In the genomic region with DNA sequence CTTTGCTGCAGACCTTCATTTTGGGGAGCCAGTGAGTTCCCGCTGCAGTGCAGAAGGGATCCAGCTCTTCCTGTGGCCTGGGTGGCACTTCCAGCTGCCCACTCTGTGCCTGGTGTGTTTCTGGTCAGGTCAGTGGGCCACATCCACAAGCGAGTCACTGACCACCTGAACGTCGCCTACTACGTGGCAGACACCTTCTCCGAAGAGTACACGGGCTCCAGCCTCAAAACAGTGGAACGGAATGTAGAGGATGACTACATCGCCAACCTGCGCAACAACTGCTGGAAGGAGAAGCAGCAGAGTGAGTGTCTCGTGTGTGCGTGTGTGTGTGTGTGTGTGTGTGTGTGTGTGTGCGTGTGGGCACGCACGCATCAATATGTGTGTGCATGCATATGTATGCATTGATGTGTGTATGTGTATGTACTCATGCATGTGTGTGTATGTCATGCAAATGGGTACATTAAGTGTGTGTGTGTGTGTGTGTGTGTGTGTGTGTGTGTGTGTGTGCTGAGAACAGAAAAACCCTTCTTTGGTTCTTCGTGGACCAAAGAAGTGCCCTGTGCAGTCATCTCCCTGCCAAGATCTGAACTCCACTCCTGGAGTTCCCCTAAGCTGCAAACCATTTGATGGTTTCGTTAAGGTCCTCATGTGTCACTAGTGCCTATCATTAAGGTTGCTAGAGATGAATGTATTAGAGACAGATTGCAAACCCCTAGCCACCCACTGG, we compare ENCODE assay signal across 9 mouse cellular contexts. TPM values are rescaled to one million over a fixed set of nuclear protein-coding genes. Genes with fewer than 3 reads are reported as not detected.
DNase-seq lines count a peak whose midpoint lies in the region; ATAC-seq and TF ChIP-seq lines count a peak whose summit lies in the region.
"Had no signal": no experiment of that assay in that cellular context is flagged by ENCODE, and none has a peak within 500 bp of the region (broad histone marks: within the 10 kb centered on the region; RNA-seq: fewer than 3 reads in every experiment).

No protein-coding gene starts in this region.

- H3K27ac ChIP-seq in forebrain, embryonic 13.5 days = peak overlapping the region; percentile 100
- H3K27ac ChIP-seq in forebrain, embryonic 14.5 days (ENCODE audit: low read depth, low read length) = no peak overlapping the region
- H3K27ac ChIP-seq in midbrain, embryonic 10.5 days (replicated peaks) = peak overlapping the region; percentile 92
- no peak overlapping the region for H3K27ac ChIP-seq in midbrain, postnatal 0 days (ENCODE audit: low read depth, low read length)
- H3K27ac ChIP-seq in hindbrain, embryonic 12.5 days = 0 out of 2 replicates have a peak overlapping the region, but pooled peaks have one; percentile 99
- H3K27ac ChIP-seq in midbrain, embryonic 15.5 days = peak overlapping the region; percentile 97; the same call in 1 of the 2 replicates

- peaks cover 52% of the 10 kb centered on the region for H3K36me3 ChIP-seq in forebrain, embryonic 13.5 days (ENCODE audit: poor library complexity, severe bottlenecking)
- peaks cover 49% of the 10 kb centered on the region for H3K36me3 ChIP-seq in forebrain, embryonic 14.5 days (ENCODE audit: control insufficient read depth, insufficient read depth, low read length)
- H3K36me3 ChIP-seq in midbrain, embryonic 10.5 days = peaks cover 73% of the 10 kb centered on the region
- peaks cover 38% of the 10 kb centered on the region for H3K36me3 ChIP-seq in midbrain, postnatal 0 days (ENCODE audit: insufficient read depth, low read length)
- H3K36me3 ChIP-seq in hindbrain, embryonic 12.5 days = peaks cover 45% of the 10 kb centered on the region
- H3K36me3 ChIP-seq in midbrain, embryonic 15.5 days (replicated peaks) = peaks cover 16% of the 10 kb centered on the region

- no peaks in the 10 kb centered on the region for H3K27me3 ChIP-seq in forebrain, embryonic 13.5 days
- H3K27me3 ChIP-seq in forebrain, embryonic 14.5 days (replicated peaks; ENCODE audit: control insufficient read depth, insufficient read depth, low read length) = no peaks in the 10 kb centered on the region
- no peaks in the 10 kb centered on the region for H3K27me3 ChIP-seq in midbrain, embryonic 10.5 days (ENCODE audit: low read depth, poor library complexity, severe bottlenecking)
- H3K27me3 ChIP-seq in midbrain, postnatal 0 days (ENCODE audit: insufficient read depth, low read length) = no peaks in the 10 kb centered on the region
- H3K27me3 ChIP-seq in hindbrain, embryonic 12.5 days = no peaks in the 10 kb centered on the region
- H3K27me3 ChIP-seq in midbrain, embryonic 15.5 days (replicated peaks) = no peaks in the 10 kb centered on the region

- whole genome bisulfite sequencing in forebrain, embryonic 13.5 days = 92% methylated on average over 17 of the region's 17 CpGs
- 93% methylated on average over 17 of the region's 17 CpGs for WGBS in forebrain, embryonic 14.5 days
- 93% methylated on average over 17 of the region's 17 CpGs for WGBS in midbrain, embryonic 10.5 days
- 94% methylated on average over 17 of the region's 17 CpGs for WGBS in midbrain, postnatal 0 days
- WGBS in hindbrain, embryonic 12.5 days = 94% methylated on average over 17 of the region's 17 CpGs
- 94% methylated on average over 17 of the region's 17 CpGs for WGBS in midbrain, embryonic 15.5 days

- no peak for ATAC-seq in forebrain, embryonic 13.5 days
- ATAC-seq in forebrain, embryonic 14.5 days = no peak
- ATAC-seq in midbrain, postnatal 0 days (ENCODE audit: low FRiP score) = no peak
- ATAC-seq in hindbrain, embryonic 12.5 days (ENCODE audit: low FRiP score) = no peak
- no peak for ATAC-seq in midbrain, embryonic 15.5 days (replicated peaks)
- no peak for ATAC-seq in cerebellum, adult (ENCODE audit: insufficient number of reproducible peaks, low FRiP score, low TSS enrichment)

- H3K9me3 ChIP-seq in forebrain, embryonic 13.5 days (replicated peaks) = no peaks in the 10 kb centered on the region
- H3K9me3 ChIP-seq in forebrain, embryonic 14.5 days (replicated peaks; ENCODE audit: control insufficient read depth, low read length) = no peaks in the 10 kb centered on the region
- no peaks in the 10 kb centered on the region for H3K9me3 ChIP-seq in midbrain, embryonic 10.5 days (replicated peaks)
- H3K9me3 ChIP-seq in midbrain, postnatal 0 days (ENCODE audit: low read length) = no peaks in the 10 kb centered on the region
- no peaks in the 10 kb centered on the region for H3K9me3 ChIP-seq in hindbrain, embryonic 12.5 days (replicated peaks)
- H3K9me3 ChIP-seq in midbrain, embryonic 15.5 days = no peaks in the 10 kb centered on the region

- H3K9ac ChIP-seq in forebrain, embryonic 13.5 days = peak overlapping the region; percentile 45; the same call in 1 of the 2 replicates
- H3K9ac ChIP-seq in forebrain, embryonic 14.5 days (ENCODE audit: low read length) = no peak overlapping the region
- H3K9ac ChIP-seq in midbrain, postnatal 0 days (replicated peaks; ENCODE audit: low read length, poor library complexity, severe bottlenecking) = no peak overlapping the region
- H3K9ac ChIP-seq in hindbrain, embryonic 12.5 days = no peak overlapping the region
- no peak overlapping the region for H3K9ac ChIP-seq in midbrain, embryonic 15.5 days

- H3K4me1 ChIP-seq in forebrain, embryonic 13.5 days = peaks cover 60% of the 10 kb centered on the region
- peaks cover 42% of the 10 kb centered on the region for H3K4me1 ChIP-seq in forebrain, embryonic 14.5 days (ENCODE audit: control insufficient read depth, insufficient read depth, low read length)
- H3K4me1 ChIP-seq in midbrain, embryonic 10.5 days = peaks cover 65% of the 10 kb centered on the region
- H3K4me1 ChIP-seq in midbrain, postnatal 0 days (ENCODE audit: insufficient read depth, low read length) = peaks cover 36% of the 10 kb centered on the region
- H3K4me1 ChIP-seq in hindbrain, embryonic 12.5 days = peaks cover 59% of the 10 kb centered on the region
- peaks cover 54% of the 10 kb centered on the region for H3K4me1 ChIP-seq in midbrain, embryonic 15.5 days

- H3K4me2 ChIP-seq in forebrain, embryonic 13.5 days = no peak overlapping the region
- H3K4me2 ChIP-seq in forebrain, embryonic 14.5 days (ENCODE audit: low read length) = no peak overlapping the region
- H3K4me2 ChIP-seq in midbrain, postnatal 0 days (ENCODE audit: low read depth, low read length, poor library complexity, severe bottlenecking) = no peak overlapping the region
- H3K4me2 ChIP-seq in hindbrain, embryonic 12.5 days (replicated peaks) = no peak overlapping the region
- H3K4me2 ChIP-seq in midbrain, embryonic 15.5 days = no peak overlapping the region

- no peak for DNase-seq in forebrain, embryonic 14.5 days (ENCODE audit: low spot score)
- DNase-seq in midbrain, embryonic 10.5 days (ENCODE audit: low spot score) = no peak
- DNase-seq in midbrain, postnatal 0 days (ENCODE audit: low spot score) = no peak
- no peak for DNase-seq in spleen, postnatal 36 days (ENCODE audit: low spot score in 2 of 2)

- H3K4me3 ChIP-seq in forebrain, embryonic 13.5 days = no peak overlapping the region
- H3K4me3 ChIP-seq in forebrain, embryonic 14.5 days (ENCODE audit: low read depth, low read length) = no peak overlapping the region
- H3K4me3 ChIP-seq in midbrain, embryonic 10.5 days = no peak overlapping the region
- H3K4me3 ChIP-seq in midbrain, postnatal 0 days (ENCODE audit: low read depth, low read length) = no peak overlapping the region
- H3K4me3 ChIP-seq in hindbrain, embryonic 12.5 days = no peak overlapping the region
- no peak overlapping the region for H3K4me3 ChIP-seq in midbrain, embryonic 15.5 days
- H3K4me3 ChIP-seq: erythroblast, embryonic 14.5 days had no signal

- no peak for TF ChIP-seq CTCF in midbrain, postnatal 0 days (IDR thresholded peaks at IDR 0.05)

RNA-seq across cellular contexts. Expression of gene Dnajb12, which starts 16.3 kb away (rescaled TPM):
- 16.9 and 18.4 TPM in 2 replicates for polyA plus RNA-seq in forebrain, embryonic 13.5 days (2015; fragmentation: Nextera tagmentation; extraction: Ambion mirVana)
- 18.8 and 19.7 TPM in 2 replicates for polyA plus RNA-seq in forebrain, embryonic 14.5 days (2014; fragmentation: Nextera tagmentation; extraction: Ambion mirVana)
- 27.3 and 27.6 TPM in 2 replicates for polyA plus RNA-seq in midbrain, embryonic 10.5 days (2016; fragmentation: Nextera tagmentation; extraction: Ambion mirVana)
- 47.9 and 51.6 TPM in 2 replicates for total RNA-seq in midbrain, postnatal 0 days (2014; rRNA removed)
- polyA plus RNA-seq in midbrain, postnatal 0 days (2015; fragmentation: Nextera tagmentation; extraction: Ambion mirVana) = 25.7 and 26.3 TPM in 2 replicates
- polyA plus RNA-seq in hindbrain, embryonic 12.5 days (2016; fragmentation: Nextera tagmentation; extraction: Ambion mirVana) = 23.8 and 24.7 TPM in 2 replicates
- polyA plus RNA-seq in midbrain, embryonic 15.5 days (2015; fragmentation: Nextera tagmentation; extraction: Ambion mirVana) = 18.0 TPM in 2 replicates

RNA-seq across cellular contexts. Expression of gene Ddit4, which starts 56.0 kb away (rescaled TPM):
- polyA plus RNA-seq in forebrain, embryonic 13.5 days (2015; fragmentation: Nextera tagmentation; extraction: Ambion mirVana) = 69.3 and 71.3 TPM in 2 replicates
- 10.2 and 11.1 TPM in 2 replicates for polyA plus RNA-seq in forebrain, embryonic 14.5 days (2014; fragmentation: Nextera tagmentation; extraction: Ambion mirVana)
- 31.8 and 31.9 TPM in 2 replicates for polyA plus RNA-seq in midbrain, embryonic 10.5 days (2016; fragmentation: Nextera tagmentation; extraction: Ambion mirVana)
- total RNA-seq in midbrain, postnatal 0 days (2014; rRNA removed) = 56.6 and 57.5 TPM in 2 replicates
- polyA plus RNA-seq in midbrain, postnatal 0 days (2015; fragmentation: Nextera tagmentation; extraction: Ambion mirVana) = 43.4 and 43.6 TPM in 2 replicates
- 78.1 and 78.6 TPM in 2 replicates for polyA plus RNA-seq in hindbrain, embryonic 12.5 days (2016; fragmentation: Nextera tagmentation; extraction: Ambion mirVana)
- 52.6 and 59.4 TPM in 2 replicates for polyA plus RNA-seq in midbrain, embryonic 15.5 days (2015; fragmentation: Nextera tagmentation; extraction: Ambion mirVana)

Comparison
In these comparisons a context has a peak if more than half of its experiments do, and no peak if none do; other contexts are left out.
1. H3K27ac ChIP-seq: peak in forebrain, embryonic 13.5 days (single experiment), midbrain, embryonic 10.5 days (single experiment), hindbrain, embryonic 12.5 days (single experiment) and midbrain, embryonic 15.5 days (single experiment); none in forebrain, embryonic 14.5 days (single experiment) and midbrain, postnatal 0 days (single experiment).